Mouse (Mus musculus): ENCODE data around the gene Nbeal2.

DNA sequence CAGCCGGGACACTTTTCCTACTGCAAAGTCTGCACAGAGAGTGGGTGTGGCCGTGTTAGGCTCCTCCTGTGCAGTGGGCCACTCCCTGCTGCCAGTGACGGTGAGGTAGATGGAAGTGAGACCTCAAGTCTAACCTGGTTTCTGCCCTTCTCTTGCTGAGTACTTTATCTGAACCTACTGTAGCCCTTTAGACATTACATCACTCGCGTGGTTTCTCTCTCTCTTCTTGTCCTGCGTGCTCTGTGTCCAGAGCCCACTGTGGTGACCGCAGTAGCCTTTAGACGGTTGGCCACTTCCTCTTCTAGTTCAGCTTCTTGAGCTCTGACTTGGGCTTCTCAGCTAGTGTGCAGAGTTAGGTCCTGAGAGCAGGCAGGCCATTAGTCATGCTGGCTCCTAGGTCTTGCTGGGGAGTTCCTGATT, 22.5 kb upstream of the Nbeal2 start:
- TF ChIP-seq CTCF (IDR thresholded peaks at IDR 0.05; ENCODE audit: low read depth, low read length), result no peak
- TF ChIP-seq POLR2A (IDR thresholded peaks at IDR 0.05; ENCODE audit: extremely low read depth, insufficient read depth, low read length), result no peak
